Mouse (Mus musculus) bone marrow macrophage, adult 2 months (primary cell): Measurements from ENCODE around the gene Lyrm7.

ENCODE experiments used
- CTCF ChIP-seq: IDR thresholded peaks from 2 replicates; pipeline ENCODE4 v1.5.1; 2012; ENCODE audit warnings: low read depth, mild to moderate bottlenecking, low read length, moderate library complexity
- POLR2A ChIP-seq: IDR thresholded peaks from 2 replicates; pipeline ENCODE4 v1.6.1; 2012; ENCODE audit warnings: mild to moderate bottlenecking, low read depth, low read length, borderline replicate concordance

DNA sequence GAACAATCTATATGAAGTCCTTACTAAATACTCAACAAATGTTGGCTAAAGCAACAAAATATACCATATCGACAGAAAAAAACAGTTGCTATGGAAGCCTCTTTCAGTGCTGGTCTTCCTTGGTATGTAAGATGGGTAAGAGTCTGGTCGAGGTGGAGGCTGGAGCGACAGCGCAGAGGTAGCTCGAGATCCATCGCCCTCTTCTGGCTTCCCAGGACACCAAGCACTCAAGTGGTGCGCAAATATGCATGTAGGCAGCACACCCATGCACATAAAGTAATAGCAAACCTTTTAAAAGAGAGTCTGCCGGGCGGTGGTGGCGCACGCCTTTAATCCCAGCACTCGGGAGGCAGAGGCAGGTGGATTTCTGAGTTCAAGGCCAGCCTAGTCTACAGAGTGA, 9.1 kb downstream of the Lyrm7 start:
- TF ChIP-seq POLR2A (no peak), CTCF (no peak)
